Mouse (Mus musculus) heart, adult 2 months (tissue): ENCODE measurements at regions not wholly inside any gene's neighbourhood (a gene's known extent, or its start where the extent isn't known, plus 50 kb on each side); places are given as distances from the start of the nearest gene placed in this dataset.

Experiments used
- DNase-seq, 2 experiments: peaks; one replicate each; pipeline ENCODE4 v3.0.0; 2021
- H3K27ac ChIP-seq: fragments of 200-600 bp; 2 replicates; pipeline ENCODE4 v1.8.1; 2022
- H3K27me3 ChIP-seq: fragments of 200-500 bp; 2 replicates; pipeline ENCODE4 v1.6.1; 2012; ENCODE audit warnings: mild to moderate bottlenecking, low read length, inconsistent platforms, mixed read lengths; ENCODE audit not compliant: control insufficient read depth, insufficient read depth
- H3K36me3 ChIP-seq: fragments of 200-500 bp; 2 replicates; pipeline ENCODE4 v1.6.1; 2012; ENCODE audit warnings: low read length, inconsistent platforms; ENCODE audit not compliant: control insufficient read depth, insufficient read depth
- H3K4me1 ChIP-seq: fragments of 200-500 bp; 2 replicates; pipeline ENCODE4 v1.6.1; 2011; ENCODE audit warnings: low read length; ENCODE audit not compliant: control insufficient read depth, insufficient read depth
- H3K4me3 ChIP-seq: fragments of 200-600 bp; 2 replicates; pipeline ENCODE4 v1.8.1; 2022
- H3K79me2 ChIP-seq: fragments of 200-500 bp; replicated peaks from 2 replicates; pipeline ENCODE4 v1.6.1; 2012; ENCODE audit warnings: mild to moderate bottlenecking, inconsistent platforms, low read length, moderate library complexity, mixed read lengths; ENCODE audit not compliant: control insufficient read depth, insufficient read depth
- H3K9ac ChIP-seq: fragments of 200-500 bp; 2 replicates; pipeline ENCODE4 v1.6.1; 2012; ENCODE audit warnings: low read depth, mild to moderate bottlenecking, control low read depth, inconsistent platforms, low read length, mixed read lengths
- CTCF ChIP-seq: fragments of 200-600 bp; IDR thresholded peaks from 2 replicates; pipeline ENCODE4 v1.8.1; 2022; ENCODE audit warnings: antibody characterized with exemption, mild to moderate bottlenecking, moderate library complexity
- EP300 ChIP-seq: fragments of 200-500 bp; IDR thresholded peaks from 2 replicates; pipeline ENCODE4 v1.6.1; 2011; ENCODE audit warnings: low read depth, low read length, control low read depth; ENCODE audit not compliant: insufficient read depth
- POLR2A ChIP-seq: fragments of 200-500 bp; IDR thresholded peaks from 2 replicates; pipeline ENCODE4 v1.6.1; 2011; ENCODE audit warnings: mild to moderate bottlenecking, low read depth, low read length, control low read depth; ENCODE audit not compliant: insufficient read depth
- WGBS: fragments of 180-500 bp; shearing (Covaris S2); methylation state at CpG from one replicate; pipeline ENCODE4 v1.1.7; 2018; 5-methylcytosine and 5-hydroxymethylcytosine counted together
- intact Hi-C: fragments of 180-260 bp; cut with DNase I; formaldehyde crosslinking; loops from one replicate; pipeline ENCODE4 v1.15.1; 2025

- WGBS: 88% methylated on average over 7 of the region's 7 CpGs
- H3K27me3 ChIP-seq: no peaks in the 10 kb centered on the region
- intact Hi-C loops: loop anchor here (10.0 kb wide), 1 partner anchor 147 kb away; no protein-coding TSS in a partner anchor
Measured at GRCm38 (mm10) chr13:78658285-78658684, 458.7 kb upstream of the Nr2f1 start.

DNA sequence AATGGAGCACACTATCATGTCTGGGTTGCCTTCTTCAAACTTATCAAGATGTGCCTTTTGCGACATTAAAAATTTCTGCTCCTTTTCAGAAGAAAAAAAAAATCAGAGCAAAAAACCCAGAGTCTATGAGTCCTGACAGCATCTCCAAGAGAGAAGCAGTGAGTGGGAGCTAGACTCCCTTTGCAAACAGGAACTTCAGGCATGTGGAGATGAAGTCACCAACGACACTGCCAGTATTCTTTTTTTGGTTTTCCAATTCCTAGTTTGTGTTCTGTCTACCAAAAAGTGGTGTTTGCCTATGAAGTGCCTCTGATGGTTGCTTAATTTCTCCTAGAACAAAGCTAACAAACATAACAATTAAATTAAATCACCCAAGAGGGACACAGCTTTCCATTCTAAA, 457.2 kb upstream of the Nr2f1 start:
- H3K27ac ChIP-seq: no peak overlapping the region
- TF ChIP-seq CTCF (no peak), POLR2A (no peak), EP300 (no peak)
- no peaks in the 10 kb centered on the region for H3K79me2 ChIP-seq
- H3K9ac ChIP-seq: no peak overlapping the region
- no peaks in the 10 kb centered on the region for H3K36me3 ChIP-seq
- WGBS: 51% methylated on average over 2 of the region's 2 CpGs
- intact Hi-C loops: loop anchor here (10.0 kb wide), 1 partner anchor 148 kb away; no protein-coding TSS in a partner anchor
- DNase-seq: no peak
- no peaks in the 10 kb centered on the region for H3K27me3 ChIP-seq
- H3K4me3 ChIP-seq: no peak overlapping the region
- no peaks in the 10 kb centered on the region for H3K4me1 ChIP-seq

More at GRCm38 (mm10) chr13:78658285-78658684, 458.7 kb upstream of the Nr2f1 start:
- H3K4me3 ChIP-seq: no peak overlapping the region
- DNase-seq: no peak
- no peak for TF ChIP-seq POLR2A
- no peak for TF ChIP-seq CTCF
- TF ChIP-seq EP300: no peak
- H3K27ac ChIP-seq: no peak overlapping the region
- H3K4me1 ChIP-seq: no peaks in the 10 kb centered on the region
- H3K79me2 ChIP-seq: no peaks in the 10 kb centered on the region
- H3K9ac ChIP-seq: no peak overlapping the region
- no peaks in the 10 kb centered on the region for H3K36me3 ChIP-seq

DNA sequence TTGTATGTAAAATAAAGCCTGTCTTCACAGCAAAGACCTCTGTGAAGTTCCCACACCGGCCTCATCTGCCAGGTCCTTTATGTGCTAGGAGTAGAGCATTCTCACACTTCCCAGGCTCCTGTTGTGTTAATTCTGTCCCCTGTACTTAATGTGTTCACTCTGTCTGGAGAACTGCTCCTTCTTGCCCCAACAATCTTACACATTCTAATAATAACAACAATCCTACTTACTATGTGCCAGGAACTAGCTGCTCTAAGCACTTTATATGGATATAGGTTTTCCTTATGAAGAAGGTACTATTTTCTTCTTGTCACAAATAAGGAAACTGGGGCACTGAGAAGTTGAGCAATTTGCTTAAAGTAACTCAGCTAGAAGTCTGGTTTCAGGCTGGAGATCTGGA, 456.6 kb upstream of the Nr2f1 start:
- no peak overlapping the region for H3K27ac ChIP-seq
- H3K4me1 ChIP-seq: no peaks in the 10 kb centered on the region
- DNase-seq: no peak
- no peak overlapping the region for H3K4me3 ChIP-seq
- H3K9ac ChIP-seq: no peak overlapping the region
- no peaks in the 10 kb centered on the region for H3K79me2 ChIP-seq
- intact Hi-C loops: loop anchor here (10.0 kb wide), 1 partner anchor 149 kb away; no protein-coding TSS in a partner anchor
- 90% methylated on average over 1 of the region's 1 CpGs for WGBS
- H3K27me3 ChIP-seq: no peaks in the 10 kb centered on the region
- TF ChIP-seq POLR2A: no peak
- no peaks in the 10 kb centered on the region for H3K36me3 ChIP-seq

DNA sequence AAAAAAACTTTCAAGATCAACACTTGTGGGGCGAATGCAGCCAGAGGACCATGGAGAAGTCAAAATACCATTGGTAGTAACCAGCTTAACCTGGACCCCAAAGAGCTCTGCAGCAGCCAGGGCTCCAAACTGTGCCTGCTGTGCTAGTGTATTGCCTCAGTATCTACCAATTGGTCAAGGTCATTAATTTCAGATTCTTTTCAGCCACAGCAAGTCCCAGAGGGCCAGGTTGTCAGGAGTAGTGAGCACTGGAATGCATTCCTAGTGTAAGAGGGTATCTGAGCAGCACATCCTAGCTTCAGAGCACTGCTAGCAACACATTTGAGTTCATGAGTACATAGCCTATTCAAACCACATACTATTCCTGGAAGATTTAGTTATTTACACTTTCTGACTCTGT, 451.3 kb upstream of the Nr2f1 start:
- Histone ChIP-seq H3K9ac (no peak overlapping the region), H3K27me3 (no peaks in the 10 kb centered on the region), H3K27ac (no peak overlapping the region), H3K4me3 (no peak overlapping the region), H3K79me2 (no peaks in the 10 kb centered on the region), H3K4me1 (no peaks in the 10 kb centered on the region), H3K36me3 (no peaks in the 10 kb centered on the region)
- WGBS: 71% methylated on average over 1 of the region's 1 CpGs
- no peak for DNase-seq
- intact Hi-C loops: loop anchor here (10.0 kb wide), 1 partner anchor 154 kb away; no protein-coding TSS in a partner anchor
- TF ChIP-seq EP300 (no peak), CTCF (no peak), POLR2A (no peak)

DNA sequence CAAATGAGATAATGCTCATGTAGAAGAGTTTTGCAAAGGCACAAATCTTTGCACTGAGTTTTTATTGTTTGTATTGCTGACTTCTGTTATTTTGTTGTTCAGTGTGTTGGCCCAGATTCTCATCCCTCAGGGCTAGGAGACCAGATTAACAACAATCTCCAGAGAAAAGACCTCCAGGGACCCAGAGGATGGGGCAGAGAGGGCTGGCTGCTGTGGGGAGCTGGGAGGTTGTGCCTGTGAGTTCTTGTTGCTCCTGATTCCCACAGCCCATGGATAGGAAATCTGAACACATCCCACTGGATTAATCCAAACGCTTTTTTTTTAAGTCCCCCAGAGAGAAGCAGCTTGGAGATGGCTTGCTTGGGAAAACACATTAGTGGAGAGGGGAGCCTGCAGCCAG, 445.0 kb upstream of the Nr2f1 start:
- no peaks in the 10 kb centered on the region for H3K4me1 ChIP-seq
- 9% methylated on average over 1 of the region's 1 CpGs for WGBS
- no peak overlapping the region; the same call in 1 of the 2 replicates for H3K27ac ChIP-seq
- DNase-seq: peak in 1 of 2 experiments; percentile 39
- TF ChIP-seq CTCF: no peak
- TF ChIP-seq EP300: no peak
- TF ChIP-seq POLR2A: no peak
- no peaks in the 10 kb centered on the region for H3K27me3 ChIP-seq
- H3K4me3 ChIP-seq: no peak overlapping the region
- H3K9ac ChIP-seq: no peak overlapping the region
- H3K79me2 ChIP-seq: no peaks in the 10 kb centered on the region
- H3K36me3 ChIP-seq: no peaks in the 10 kb centered on the region
- intact Hi-C loops: loop anchor here (5.0 kb wide), 1 partner anchor 437 kb away; no protein-coding TSS in a partner anchor

DNA sequence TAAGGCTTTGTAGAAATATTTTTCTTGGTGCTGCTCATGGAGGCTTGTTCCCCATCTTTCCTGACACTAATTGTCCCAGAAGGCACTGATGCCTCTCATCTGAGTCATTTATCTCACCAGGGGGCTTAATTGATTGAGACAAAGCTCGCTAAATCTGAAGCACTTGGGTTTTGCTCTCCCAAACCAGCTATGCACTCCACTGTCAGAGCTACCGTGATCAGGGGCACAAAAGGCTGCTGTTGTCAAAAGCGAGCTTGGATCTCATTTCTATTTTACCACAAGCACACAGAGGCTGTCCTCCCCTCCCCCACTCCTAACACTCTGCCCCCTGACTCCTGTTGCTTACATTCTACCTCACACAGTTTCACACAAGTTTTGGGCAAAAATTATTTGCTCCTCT, 443.5 kb upstream of the Nr2f1 start:
- DNase-seq: no peak
- Histone ChIP-seq H3K4me3 (no peak overlapping the region), H3K36me3 (no peaks in the 10 kb centered on the region), H3K27ac (0 out of 2 replicates have a peak overlapping the region, but pooled peaks have one; percentile 0), H3K27me3 (no peaks in the 10 kb centered on the region), H3K9ac (no peak overlapping the region), H3K79me2 (no peaks in the 10 kb centered on the region), H3K4me1 (no peaks in the 10 kb centered on the region)
- WGBS: 27% methylated on average over 3 of the region's 3 CpGs
- intact Hi-C loops: loop anchor here (5.0 kb wide), 1 partner anchor 436 kb away; no protein-coding TSS in a partner anchor
- TF ChIP-seq CTCF: no peak
- TF ChIP-seq POLR2A: no peak
- TF ChIP-seq EP300: no peak

GRCm38 (mm10) chr13:78642443-78642729, 442.8 kb upstream of the Nr2f1 start:
- 80% methylated on average over 3 of the region's 3 CpGs for WGBS
- Histone ChIP-seq H3K27me3 (no peaks in the 10 kb centered on the region), H3K27ac (no peak overlapping the region), H3K4me1 (no peaks in the 10 kb centered on the region), H3K9ac (no peak overlapping the region), H3K36me3 (no peaks in the 10 kb centered on the region), H3K79me2 (no peaks in the 10 kb centered on the region), H3K4me3 (no peak overlapping the region)
- intact Hi-C loops: loop anchor here (5.0 kb wide), 1 partner anchor 435 kb away; no protein-coding TSS in a partner anchor
- no peak for DNase-seq
- TF ChIP-seq POLR2A: no peak
- TF ChIP-seq EP300: no peak
- TF ChIP-seq CTCF: no peak
